8 mouse cellular contexts compared by ENCODE assay signal in the genomic region with DNA sequence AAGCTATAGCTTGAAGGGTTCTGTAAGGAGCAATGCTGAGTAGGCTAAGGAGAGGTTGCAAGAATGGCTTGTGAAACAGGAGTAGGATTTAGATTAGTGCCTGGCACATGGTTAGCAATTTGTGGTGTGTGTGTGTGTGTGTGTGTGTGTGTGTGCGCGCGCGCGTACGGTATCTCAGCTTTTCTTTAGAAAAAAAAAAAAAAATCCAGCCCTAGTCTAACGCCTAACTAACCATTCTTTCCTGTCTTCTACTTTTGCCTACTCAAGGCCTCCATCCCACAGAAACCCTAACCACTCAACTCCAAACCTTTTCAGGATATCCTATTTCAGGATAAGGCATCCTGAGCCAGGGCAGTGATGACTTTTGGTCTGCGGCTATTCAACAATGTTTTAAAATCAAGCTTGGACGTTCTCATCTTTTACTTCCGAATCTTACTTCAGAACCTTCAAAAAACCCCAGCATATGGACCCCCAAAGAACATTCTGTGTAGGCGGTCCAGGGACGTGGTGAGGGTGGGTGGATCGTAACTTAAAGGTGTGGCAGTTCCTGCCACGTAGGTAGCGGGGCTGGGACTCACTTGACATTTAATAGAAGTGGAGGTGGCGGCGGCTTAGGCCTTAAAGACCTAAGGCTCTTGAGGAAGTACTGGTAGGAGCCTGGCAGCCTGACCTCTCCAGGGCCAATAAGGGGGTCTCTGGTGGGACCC. TPM values are rescaled to one million over a fixed set of nuclear protein-coding genes. Genes with fewer than 3 reads are reported as not detected.
A peak's percentile ranks its signal among the peaks of the same experiment; 100 is the strongest.
DNase-seq lines count a peak whose midpoint lies in the region; ATAC-seq and TF ChIP-seq lines count a peak whose summit lies in the region.

No protein-coding gene starts in this region.

- H3K36me3 ChIP-seq in kidney, adult 2 months (ENCODE audit: control insufficient read depth, insufficient read depth, low read length): no peaks in the 10 kb centered on the region
- peaks cover 19% of the 10 kb centered on the region for H3K36me3 ChIP-seq in hindbrain, embryonic 10.5 days
- no peaks in the 10 kb centered on the region for H3K36me3 ChIP-seq in midbrain, embryonic 11.5 days (ENCODE audit: control insufficient read depth, insufficient read depth, low read length)

- ATAC-seq in midbrain, embryonic 11.5 days (ENCODE audit: low FRiP score): no peak

- H3K4me2 ChIP-seq in midbrain, embryonic 11.5 days: peak overlapping the region; percentile 78

- TF ChIP-seq POLR2A in kidney, adult 2 months (IDR thresholded peaks at IDR 0.05; ENCODE audit: low read depth, low read length): no peak

- H3K27ac ChIP-seq in kidney, adult 2 months (ENCODE audit: insufficient read depth, low read depth, low read length): no peak overlapping the region
- H3K27ac ChIP-seq in hindbrain, embryonic 10.5 days: peak overlapping the region; percentile 98
- no peak overlapping the region for H3K27ac ChIP-seq in midbrain, embryonic 11.5 days (ENCODE audit: low read depth, low read length)

- no peaks in the 10 kb centered on the region for H3K27me3 ChIP-seq in kidney, adult 2 months (replicated peaks; ENCODE audit: control insufficient read depth, insufficient read depth, low read length)
- peaks cover 8% of the 10 kb centered on the region; the same call in 1 of the 2 replicates for H3K27me3 ChIP-seq in hindbrain, embryonic 10.5 days (ENCODE audit: insufficient read depth, poor library complexity, severe bottlenecking)
- peaks cover 2% of the 10 kb centered on the region; the same call in 1 of the 2 replicates for H3K27me3 ChIP-seq in midbrain, embryonic 11.5 days (ENCODE audit: control insufficient read depth, insufficient read depth, low read length)

- H3K9ac ChIP-seq in midbrain, embryonic 11.5 days (ENCODE audit: low read length): peak overlapping the region; percentile 98

- peak overlapping the region; percentile 77 for H3K4me3 ChIP-seq in kidney, adult 2 months (ENCODE audit: insufficient read depth, low read depth, low read length)
- H3K4me3 ChIP-seq in hindbrain, embryonic 10.5 days: peak overlapping the region; percentile 88
- peak overlapping the region; percentile 96 for H3K4me3 ChIP-seq in midbrain, embryonic 11.5 days (ENCODE audit: low read depth, low read length)

- no peaks in the 10 kb centered on the region for H3K9me3 ChIP-seq in hindbrain, embryonic 10.5 days
- no peaks in the 10 kb centered on the region for H3K9me3 ChIP-seq in midbrain, embryonic 11.5 days (ENCODE audit: control insufficient read depth, low read length)

- WGBS in kidney, adult 2 months: 39% methylated on average over 17 of the region's 17 CpGs
- WGBS in hindbrain, embryonic 10.5 days: 41% methylated on average over 17 of the region's 17 CpGs
- 42% methylated on average over 17 of the region's 17 CpGs for WGBS in midbrain, embryonic 11.5 days

- DNase-seq in kidney, adult 2 months: no peak
- no peak for DNase-seq in kidney, adult 9 months
- peak; percentile 29 for DNase-seq in MN1 (ENCODE audit: low spot score)
- DNase-seq in hindbrain, embryonic 10.5 days (ENCODE audit: low spot score): no peak
- no peak for DNase-seq in midbrain, embryonic 11.5 days (ENCODE audit: low spot score, missing footprints)
- DNase-seq in right cerebral cortex, postnatal 4 days: no peak
- no peak for DNase-seq in adrenal gland, postnatal 10 days
- no peak for DNase-seq in frontal cortex, adult 2 months (ENCODE audit: extremely low spot score in 1 of 2, low spot score in 1 of 2)

- no peak for TF ChIP-seq CTCF in kidney, adult 2 months (conservative IDR thresholded peaks at IDR 0.05; ENCODE audit: insufficient read depth, insufficient read length, low read depth, low read length)

- peaks cover 3% of the 10 kb centered on the region; the same call in 1 of the 2 replicates for H3K4me1 ChIP-seq in kidney, adult 2 months (ENCODE audit: control insufficient read depth, insufficient read depth, low read length)
- peaks cover 27% of the 10 kb centered on the region for H3K4me1 ChIP-seq in hindbrain, embryonic 10.5 days (replicated peaks)
- peaks cover 7% of the 10 kb centered on the region for H3K4me1 ChIP-seq in midbrain, embryonic 11.5 days (ENCODE audit: control insufficient read depth, insufficient read depth, low read length)

RNA-seq across cellular contexts. Expression of gene Tmem165, which starts 0.5 kb away (rescaled TPM):
- polyA plus RNA-seq in kidney, adult 2 months (2012; rRNA removed): 29.4 and 38.7 TPM in 2 replicates
- 69.9 and 76.2 TPM in 2 replicates for polyA plus RNA-seq in hindbrain, embryonic 10.5 days (2016; fragmentation: Nextera tagmentation; extraction: Ambion mirVana)
- 100 and 102 TPM in 2 replicates for polyA plus RNA-seq in midbrain, embryonic 11.5 days (2014; fragmentation: Nextera tagmentation; extraction: Ambion mirVana)
- total RNA-seq in adrenal gland, postnatal 10 days (2021): 10 to 100 TPM; 44.3 to 46.1 TPM
- 40.3 and 41.2 TPM in 2 replicates for polyA plus RNA-seq in frontal cortex, adult 2 months (2012; rRNA removed)

RNA-seq across cellular contexts. Expression of gene Srd5a3, which starts 43.1 kb away (rescaled TPM):
- 56.9 and 69.9 TPM in 2 replicates for polyA plus RNA-seq in kidney, adult 2 months (2012; rRNA removed)
- 20.7 and 21.4 TPM in 2 replicates for polyA plus RNA-seq in hindbrain, embryonic 10.5 days (2016; fragmentation: Nextera tagmentation; extraction: Ambion mirVana)
- polyA plus RNA-seq in midbrain, embryonic 11.5 days (2014; fragmentation: Nextera tagmentation; extraction: Ambion mirVana): 14.2 and 14.7 TPM in 2 replicates
- 10 to 100 TPM; 24.1 to 26.2 TPM for total RNA-seq in adrenal gland, postnatal 10 days (2021)
- polyA plus RNA-seq in frontal cortex, adult 2 months (2012; rRNA removed): 18.9 and 19.8 TPM in 2 replicates
